Mouse (Mus musculus) retina, postnatal 1 day (tissue): ENCODE results near the gene Sh2d1b1.
A peak's percentile ranks its signal among the peaks of the same experiment; 100 is the strongest.
"Not testable (repeated sequence)": the region's sequence is repeated elsewhere in the genome, so short reads cannot be mapped to it uniquely, and the experiment has no call there.

Source experiments
- DNase-seq: peaks from one replicate; pipeline ENCODE4 v3.0.0-alpha.2; 2012

Sh2d1b1 gene

DNA sequence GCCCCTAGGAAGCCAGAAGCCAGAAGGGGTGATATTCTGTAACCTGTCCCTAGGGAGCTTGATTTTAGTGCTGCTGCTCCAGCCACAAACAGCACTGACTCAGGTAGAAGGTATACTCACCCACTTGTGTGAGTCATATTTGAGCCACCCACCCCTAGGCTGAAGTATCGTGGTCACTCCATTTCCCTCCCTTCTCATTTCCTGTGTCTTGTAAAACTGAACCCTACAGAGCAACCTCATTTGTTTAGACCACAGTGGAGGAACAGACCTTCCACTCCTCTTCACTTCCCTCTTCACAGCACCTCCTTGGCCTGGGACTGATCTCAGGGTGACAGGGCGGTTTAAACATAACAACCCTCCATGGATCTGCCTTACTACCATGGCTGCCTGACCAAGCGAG lies at the start of gene Sh2d1b1:
Sh2d1b1 (plus strand) TSS at position 305 of the 400 bp plus-strand sequence.
- no peak for DNase-seq

DNA sequence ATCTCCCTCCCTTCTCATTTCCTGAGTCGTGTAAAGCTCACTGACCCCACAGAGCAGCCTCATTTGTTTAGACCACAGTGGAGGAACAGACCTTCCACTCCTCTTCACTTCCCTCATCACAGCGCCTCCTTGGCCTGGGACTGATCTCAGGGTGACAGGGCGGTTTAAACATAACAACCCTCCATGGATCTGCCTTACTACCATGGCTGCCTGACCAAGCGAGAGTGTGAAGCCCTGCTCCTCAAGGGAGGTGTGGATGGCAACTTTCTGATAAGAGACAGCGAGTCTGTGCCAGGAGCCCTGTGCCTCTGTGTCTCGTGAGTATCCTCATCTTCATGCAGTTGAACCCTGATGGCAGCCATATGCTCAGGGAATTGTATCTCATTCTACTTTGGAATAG lies 44.4 kb upstream of the Sh2d1b1 start, which contains the start of gene Sh2d1b2:
Sh2d1b2 (plus strand) TSS at position 62 of the 400 bp plus-strand sequence.
- DNase-seq: not testable (repeated sequence)

DNA sequence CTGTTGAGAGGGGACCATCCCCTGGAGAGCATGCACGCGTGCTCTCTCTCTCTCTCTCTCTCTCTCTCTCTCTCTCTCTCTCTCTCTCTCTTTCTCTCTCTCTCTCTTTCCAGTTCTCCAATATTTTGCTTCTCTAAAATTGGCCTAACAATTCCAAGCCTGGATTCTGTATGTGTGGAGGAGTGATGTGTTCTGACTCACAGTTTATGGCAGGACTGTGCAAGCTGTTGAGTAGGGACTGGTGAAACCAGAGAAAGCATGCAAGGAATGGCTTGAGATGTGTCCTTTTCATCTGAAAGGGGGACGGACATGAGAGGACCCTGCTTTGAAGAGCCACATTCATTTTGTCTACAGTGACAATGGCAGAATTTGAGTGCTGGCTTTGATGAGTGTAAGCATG lies 32.1 kb upstream of the Sh2d1b1 start:
- DNase-seq: no peak

DNA sequence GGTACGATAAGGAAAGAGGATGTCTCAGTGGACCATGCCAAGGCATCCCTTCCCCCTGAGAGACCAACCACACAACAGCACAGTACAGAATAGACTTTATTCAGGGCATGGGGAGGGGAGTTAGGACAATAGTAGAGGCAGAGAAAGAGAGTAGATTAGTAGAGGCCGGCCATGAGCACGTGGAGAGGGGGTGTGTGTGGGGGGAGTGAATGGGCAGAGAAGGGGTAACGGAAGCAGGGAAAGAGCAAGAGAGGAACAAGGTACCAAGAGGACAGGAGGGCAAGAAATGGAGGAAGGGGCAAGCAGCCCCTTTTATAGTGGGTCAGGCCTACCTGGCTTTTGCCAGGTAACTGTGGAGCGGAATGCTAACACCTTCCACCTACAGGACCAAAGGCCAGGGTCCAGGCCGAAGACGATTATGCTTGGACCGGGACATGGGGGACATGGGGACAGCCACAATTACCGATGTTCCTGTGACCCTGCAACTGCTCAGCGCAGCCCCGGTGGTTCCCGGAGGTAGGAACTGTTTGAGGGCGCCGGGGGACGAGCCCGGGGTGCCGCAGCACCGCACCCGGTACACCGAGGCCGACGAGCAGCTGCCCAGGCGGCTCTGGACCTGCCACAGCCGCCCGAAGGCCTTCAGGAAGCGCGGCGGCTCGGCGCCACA lies 22.1 kb upstream of the Sh2d1b1 start:
- no peak for DNase-seq

DNA sequence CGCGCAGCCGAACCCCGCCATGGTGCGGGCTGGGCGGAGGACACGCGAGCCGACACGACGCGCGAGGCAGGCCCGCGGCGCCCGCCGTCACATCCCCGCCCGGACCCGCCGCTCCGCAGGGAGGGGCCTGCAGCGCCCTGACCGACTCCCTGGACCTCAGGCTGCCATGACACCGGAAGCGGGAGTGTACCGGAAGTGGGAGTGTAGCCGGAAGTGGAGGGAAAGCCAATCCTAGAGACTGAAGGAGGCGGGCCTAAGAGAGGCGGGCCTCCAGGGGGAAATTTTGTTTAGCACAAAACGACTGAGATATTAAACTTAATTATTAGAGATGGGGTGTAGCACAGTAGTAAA lies 21.6 kb upstream of the Sh2d1b1 start:
- peak; percentile 94 for DNase-seq

DNA sequence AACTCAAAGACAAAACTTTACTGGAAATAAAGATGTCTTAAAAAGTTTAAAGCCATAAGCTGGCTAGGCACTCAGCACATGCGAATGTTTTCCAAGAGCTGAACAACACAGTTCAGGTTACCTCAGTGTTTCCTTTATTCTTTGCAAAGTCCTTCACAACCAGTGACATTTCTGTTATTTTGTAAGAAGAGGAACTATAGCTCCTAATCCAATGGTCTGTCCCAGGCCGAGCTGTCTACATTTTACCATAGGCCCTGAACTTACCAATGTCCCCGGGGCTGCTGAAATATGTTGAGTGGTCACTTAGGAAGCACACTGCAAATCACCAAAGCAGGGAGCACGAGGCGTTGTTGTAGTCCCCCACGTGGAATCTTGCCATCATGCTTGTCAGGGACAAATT lies 6.8 kb upstream of the Sh2d1b1 start:
- DNase-seq: no peak

DNA sequence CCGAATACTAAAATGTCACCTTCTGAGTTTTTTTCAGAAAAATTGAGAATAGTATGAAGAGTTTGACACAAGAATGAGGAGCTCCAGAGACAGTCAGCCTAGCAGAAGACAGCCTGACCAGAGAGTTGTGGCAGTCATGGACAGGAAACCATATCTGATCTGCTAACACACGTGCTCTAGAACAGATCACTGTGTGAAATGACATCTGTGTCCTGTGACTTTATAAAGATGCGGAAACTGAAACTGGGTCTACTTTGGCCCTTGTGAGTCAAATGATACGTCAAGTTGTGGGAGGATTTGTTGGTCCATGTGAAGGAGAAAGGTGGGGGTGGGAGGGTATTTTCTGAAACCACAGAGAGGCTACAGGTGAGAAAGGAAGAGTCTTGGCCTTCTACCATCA lies 6.4 kb upstream of the Sh2d1b1 start:
- DNase-seq: no peak

DNA sequence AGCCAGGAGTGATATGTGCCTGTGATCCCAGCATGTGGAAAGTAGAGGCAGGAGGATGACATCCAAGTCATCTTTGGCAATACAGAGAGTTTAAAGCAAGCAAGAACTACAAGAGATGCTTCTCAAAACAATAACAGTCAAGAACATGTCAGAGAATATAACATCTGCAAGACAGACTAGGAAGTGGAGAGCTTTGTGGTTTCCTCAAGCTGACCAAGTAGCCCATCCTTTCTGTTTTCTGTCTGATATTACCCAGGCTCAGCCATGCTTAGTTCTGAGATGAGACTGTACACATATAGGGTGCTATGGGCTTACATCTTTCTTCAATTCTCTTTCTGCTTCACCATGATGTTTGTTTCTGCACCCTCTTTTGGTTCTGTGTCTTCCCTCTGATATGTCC lies 3.9 kb upstream of the Sh2d1b1 start:
- DNase-seq: no peak

DNA sequence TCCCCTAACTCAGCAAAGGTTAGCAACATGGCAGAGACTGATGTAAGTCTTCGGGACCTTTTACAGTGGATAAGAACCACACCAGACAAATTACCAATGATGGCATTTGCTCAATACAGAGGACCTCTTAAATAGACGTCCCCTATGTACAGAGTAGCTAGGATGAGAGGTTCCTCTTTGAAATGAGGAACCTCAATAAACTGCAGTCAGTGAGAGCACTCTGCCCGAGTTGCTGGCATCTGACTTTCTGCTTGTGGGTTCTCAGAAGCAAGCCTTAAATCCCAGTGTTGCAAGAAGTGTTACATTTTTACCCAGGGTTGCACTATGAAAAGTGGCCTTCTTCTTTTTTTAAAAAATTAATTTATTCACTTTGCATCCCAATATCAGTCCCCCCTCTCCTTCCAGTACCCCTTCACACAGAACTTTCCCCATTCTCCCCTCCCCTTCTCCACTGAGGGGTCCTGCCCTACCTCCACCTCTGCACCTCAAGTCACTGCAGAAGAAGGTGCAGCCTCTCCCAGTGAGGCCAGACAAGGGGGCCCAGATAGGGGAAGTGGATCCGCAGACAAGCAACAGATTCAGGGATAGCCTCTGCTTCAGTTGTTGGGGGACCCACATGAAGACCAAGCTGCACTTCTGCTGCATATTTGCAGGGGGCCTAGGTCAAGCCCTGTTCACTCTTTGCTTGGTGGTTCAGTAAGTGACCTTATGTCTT lies 5.5 kb downstream of the Sh2d1b1 start:
- no peak for DNase-seq

DNA sequence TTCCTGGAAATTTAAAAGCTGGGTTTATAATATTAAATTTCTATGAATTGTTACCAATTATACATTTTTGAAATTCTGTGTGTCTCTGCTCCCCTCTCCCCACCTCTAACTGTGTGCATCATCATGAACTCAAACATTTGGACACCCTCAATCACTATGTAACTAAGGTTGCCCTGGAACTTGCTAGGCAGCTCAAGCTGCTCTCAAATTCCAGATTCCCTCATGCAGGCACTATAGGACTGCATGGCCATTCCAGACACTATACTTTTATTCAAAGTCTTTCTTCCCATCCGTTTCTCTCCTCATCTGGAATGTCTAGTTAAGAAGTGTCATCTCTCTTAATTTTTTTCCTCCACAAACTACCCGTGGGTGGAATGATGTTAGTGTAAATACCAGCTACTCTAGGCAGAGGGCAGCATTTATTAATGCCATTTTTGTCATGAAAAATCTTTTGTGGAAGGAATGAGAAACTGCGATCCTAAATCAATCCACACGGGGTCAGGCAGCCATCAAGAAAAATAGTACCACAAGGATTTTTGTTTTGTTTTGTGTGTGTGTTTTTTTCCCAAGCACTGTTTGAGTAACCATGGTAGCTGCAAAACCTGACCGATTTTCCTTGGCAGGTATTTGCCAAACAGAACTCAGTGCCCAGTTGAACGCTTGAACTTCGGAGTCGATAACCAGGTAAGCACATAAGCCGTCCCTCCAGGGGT lies 15.3 kb downstream of the Sh2d1b1 start:
- peak; percentile 84 for DNase-seq

DNA sequence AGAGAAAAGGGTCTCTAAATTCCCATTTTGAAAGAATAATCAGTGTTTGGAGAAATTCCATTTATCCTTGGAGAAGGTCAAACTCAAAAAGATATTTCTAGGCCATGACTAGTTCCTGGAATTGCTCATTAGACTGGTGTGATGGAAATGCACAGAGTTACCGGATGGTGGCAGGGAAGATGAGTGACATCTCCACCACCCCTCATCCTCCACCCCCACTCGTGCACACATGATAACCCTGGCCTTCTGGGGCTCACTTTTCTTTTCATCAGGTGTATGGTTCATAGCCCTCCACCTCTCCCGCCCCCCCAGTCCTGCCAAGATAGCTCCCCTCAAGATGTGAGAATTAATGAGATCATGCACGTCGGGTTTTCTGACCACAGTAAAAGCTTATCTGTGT lies 16.1 kb downstream of the Sh2d1b1 start:
- no peak for DNase-seq

DNA sequence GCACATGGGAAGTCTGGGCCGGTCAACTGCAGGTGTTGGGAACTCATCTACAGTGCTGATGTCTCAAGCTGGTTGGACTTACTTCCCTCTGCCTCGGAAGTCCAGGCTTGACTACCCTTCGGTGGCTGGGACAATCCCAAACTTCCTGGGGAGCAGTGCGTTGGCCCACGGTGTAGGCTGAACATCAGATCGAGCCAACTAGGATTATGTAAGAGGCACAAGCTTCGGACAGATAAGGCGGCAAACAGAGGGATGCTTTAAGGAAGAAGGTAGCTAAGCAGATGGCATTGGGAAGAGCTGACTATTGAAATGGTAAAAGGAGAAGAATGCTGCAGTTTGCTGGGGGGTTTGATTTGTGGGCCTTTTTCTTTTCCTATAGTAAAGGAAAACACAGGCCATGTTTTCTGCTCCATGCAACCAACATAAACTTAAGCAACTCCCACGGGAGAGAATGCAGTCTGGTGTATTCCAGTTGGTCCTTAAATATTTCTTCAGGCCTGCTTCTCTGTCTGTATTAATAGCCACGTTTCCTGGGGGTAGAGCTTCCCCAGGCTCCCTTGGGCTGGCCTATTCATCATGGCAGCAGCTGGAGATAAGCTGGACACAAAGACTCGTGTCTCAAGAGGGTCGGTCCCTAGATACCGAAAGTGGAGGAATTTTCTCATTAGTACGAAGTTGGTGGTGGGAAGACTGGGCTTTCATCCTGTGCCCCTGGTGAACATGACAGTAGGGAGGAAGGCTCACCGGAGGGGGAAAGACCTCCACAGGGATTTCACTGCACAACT lies 17.9 kb downstream of the Sh2d1b1 start:
- DNase-seq: no peak

DNA sequence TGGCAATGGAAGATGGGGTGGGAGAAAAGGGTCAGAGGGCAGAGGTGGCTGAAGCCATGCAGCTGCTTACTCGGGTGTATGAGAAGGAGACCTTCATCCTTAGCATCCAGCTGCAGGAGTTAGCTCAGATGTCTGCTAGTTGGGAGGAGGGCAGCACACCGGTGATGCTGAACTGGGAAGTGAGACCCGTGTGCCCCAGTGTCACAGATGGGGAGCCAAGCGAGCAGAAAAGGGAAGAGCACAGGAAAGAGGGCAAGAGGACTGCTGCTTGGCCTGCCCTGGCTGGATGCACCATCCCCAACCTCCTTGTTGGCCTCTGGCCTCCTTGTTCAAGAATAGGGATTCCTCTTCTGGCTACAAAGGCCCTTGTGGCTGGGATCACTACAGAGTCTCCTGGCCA lies 22.4 kb downstream of the Sh2d1b1 start:
- DNase-seq: no peak

DNA sequence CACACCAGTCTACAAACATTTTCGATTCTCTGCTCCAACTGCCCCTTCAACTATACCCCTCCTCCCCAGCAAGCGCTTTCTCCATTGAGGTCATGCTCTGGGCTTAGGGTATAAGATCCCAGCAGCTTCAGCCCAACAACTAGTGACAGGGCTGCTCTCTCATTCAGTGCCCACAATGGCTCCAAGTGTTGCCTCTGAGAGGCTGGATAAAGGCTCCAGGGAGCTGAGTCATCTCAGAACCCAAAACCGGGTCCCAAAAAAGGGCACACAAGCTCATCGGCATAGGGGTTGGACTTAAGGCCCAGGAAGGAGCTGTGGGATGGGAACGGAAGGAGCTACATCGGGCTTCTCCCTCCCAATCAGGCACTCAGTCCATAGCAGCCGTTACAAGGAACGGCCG lies 24.6 kb downstream of the Sh2d1b1 start:
- DNase-seq: peak; percentile 10

DNA sequence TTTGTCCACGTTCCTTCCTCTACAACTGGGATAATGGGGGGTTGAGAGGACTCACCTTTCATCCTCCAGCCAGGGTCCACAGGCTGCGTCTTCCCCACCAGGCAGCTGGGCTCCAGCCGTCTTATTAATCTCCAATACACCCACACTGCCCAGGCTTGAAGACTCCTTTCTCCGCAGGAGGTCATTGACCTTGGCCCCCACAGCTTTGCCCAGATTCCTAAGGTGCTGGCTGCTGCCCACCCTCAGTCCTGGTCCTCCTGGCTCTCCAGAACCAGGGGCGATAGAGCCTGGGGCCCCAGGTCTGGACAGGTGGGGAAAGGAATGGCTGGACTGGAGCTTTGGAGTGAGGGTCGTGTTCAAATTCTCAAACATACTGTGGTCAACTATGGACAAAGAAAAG lies 25.3 kb downstream of the Sh2d1b1 start:
- DNase-seq: no peak

DNA sequence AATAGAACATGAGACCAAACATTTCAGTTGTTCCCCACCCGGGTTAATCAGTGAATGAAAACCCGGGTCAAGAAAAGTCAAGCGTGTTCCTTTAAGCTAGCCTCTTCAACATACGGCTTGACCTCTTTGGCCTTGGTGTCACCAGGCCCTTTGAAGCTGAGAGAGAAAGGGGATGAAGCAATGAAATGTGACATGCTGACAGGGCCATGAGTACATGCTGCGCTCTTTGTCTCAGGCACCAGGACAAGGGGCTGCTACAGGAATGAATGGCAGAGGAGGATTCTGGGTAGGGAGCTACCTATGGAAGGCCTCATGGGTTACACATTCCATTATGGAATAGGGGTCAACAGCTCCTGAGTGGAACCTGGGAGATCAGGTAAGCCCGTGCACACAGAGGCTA lies 26.0 kb downstream of the Sh2d1b1 start:
- peak; percentile 55 for DNase-seq

DNA sequence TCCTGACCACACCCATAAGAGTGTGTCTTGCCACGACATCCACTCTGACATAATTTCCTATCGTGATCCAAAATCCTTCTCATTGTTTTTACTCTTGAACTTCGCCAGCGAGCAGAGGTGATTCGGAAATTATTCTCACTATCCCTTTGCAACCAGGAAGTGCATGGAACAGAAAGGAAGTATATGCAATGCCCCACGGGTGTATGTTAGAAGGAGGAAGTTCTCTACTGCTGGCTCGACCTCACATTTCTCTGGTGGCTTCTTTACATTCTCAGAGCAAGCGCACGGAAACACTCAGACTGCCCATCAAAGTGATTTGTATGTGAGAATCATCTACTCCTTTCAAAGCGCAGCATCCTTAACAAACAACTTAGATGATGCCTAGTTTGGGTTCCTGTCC lies 27.9 kb downstream of the Sh2d1b1 start:
- no peak for DNase-seq

DNA sequence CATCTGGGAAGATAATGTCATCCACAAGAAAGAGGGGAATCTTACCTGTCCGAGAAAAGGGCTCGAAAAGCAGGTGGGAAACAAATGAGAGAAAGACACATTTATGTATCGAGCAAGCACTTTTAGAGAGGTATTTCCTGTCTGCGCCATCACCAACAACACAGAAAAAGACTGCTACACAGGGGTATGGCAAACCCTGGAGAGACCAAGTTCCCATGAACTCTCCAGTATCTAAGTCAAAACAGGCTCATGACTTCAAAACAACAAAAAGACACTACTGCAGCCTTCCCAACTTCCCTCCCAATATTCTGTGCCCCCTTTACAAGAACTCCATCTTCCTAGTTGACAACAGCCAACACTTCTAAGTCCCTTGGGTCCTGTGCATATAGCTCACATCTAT lies 29.1 kb downstream of the Sh2d1b1 start, which contains the start of gene Gm7694:
Gm7694 (minus strand) TSS at position 101 of the 400 bp plus-strand sequence.
- DNase-seq: no peak

DNA sequence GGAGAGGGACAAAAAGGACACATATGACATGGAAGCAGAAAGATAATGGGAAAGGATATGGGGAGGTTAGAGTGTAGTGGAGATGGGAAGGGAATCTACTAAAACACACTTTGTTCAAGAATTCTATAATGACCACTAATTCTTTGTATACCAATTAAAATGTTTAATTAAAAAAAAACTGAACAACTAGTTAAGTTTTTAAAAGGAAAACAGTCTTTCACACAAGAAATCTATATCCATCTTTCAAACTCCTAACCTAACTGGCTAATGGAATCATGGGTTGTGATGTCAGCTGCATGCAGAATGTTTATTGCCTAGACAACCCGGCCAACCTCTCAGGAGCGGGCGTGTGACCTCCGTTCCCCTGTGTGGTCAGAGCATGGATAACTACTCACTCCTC lies 31.4 kb downstream of the Sh2d1b1 start, which contains the start of gene Spata46:
Spata46 (plus strand) TSS at position 301 of the 400 bp plus-strand sequence.
- no peak for DNase-seq

DNA sequence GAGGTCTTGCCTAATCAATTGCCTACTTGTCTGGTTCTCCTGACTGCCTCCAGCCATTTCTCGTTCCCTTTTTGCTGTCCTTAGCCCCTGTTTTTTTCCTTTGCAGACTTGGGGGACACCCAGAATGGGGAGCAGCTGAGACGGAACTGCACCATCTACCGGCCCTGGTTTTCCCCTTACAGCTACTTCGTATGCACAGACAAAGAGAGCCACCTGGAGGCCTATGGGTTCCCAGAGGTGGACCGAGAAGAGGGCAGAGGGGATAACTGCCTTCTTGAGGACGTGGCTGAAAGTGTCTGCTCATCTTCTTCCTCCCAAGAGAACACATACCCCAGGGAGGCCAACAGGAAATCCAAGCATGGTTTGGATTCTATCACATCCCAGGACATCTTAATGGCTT lies 34.3 kb downstream of the Sh2d1b1 start:
- no peak for DNase-seq

DNA sequence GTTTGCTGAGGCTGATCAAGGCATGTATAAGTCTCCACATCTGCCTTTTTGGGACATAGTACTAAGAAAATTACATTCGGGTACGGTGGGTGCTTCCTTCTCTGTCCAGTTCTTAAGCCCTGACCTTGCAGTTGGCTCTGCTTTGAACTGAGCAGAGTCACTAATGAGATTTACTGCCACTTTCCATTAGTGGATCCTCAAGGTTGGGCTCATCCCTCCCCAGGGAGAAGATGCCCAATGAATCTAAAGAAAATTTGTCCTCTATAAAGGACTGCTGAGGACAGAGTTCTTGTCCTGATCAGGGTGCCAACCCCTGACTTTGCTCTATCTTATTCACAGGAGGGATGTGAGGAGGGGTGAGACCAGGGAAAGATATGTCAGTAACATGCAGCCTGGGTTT lies 44.9 kb downstream of the Sh2d1b1 start:
- no peak for DNase-seq

DNA sequence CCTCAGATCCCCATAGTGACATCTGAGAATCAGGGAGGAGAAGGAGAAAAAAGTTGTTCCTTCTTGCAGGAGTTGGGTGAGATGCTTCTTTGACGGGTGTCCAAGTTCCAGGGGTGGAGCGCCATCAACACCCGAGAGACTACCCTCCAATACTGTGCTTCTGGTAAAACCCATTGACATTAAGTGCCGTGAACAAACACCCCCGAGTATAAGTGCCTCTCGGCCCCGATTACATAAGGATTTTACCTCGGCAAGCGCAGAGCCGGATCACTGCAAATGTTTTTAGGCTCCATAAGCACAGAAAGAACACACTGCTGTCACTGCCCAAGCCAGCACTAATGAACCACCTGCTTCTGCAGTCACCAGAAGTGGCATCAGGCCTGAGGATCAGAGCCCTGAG lies 45.9 kb downstream of the Sh2d1b1 start:
- no peak for DNase-seq

DNA sequence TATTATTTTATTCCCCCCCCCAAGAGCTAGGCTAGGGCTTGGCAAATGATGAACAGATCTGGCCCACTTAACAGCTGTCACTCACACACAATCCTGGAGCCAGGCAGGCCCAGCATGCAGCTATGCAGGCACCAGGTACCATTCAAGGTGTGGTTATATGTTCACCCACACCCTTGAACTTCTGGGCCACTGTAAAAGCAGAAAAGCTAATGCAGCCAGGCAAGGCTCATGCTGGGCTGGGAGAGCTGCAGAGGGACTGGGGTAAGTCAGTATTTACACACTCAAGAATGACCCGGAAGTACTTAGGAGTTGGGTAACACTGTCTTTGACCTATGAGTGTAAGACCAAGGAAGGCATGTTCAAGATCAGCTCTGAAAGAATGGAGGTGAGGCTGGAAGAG lies 47.2 kb downstream of the Sh2d1b1 start:
- DNase-seq: no peak
